Mouse (Mus musculus) yolk sac, embryonic 10.5 days (tissue): ENCODE data around the gene Eya4.

Experiments used
- DNase-seq: peaks from one replicate; pipeline ENCODE4 v3.0.0-alpha.2; 2017; ENCODE audit warnings: low spot score

The Eya4 gene

DNA sequence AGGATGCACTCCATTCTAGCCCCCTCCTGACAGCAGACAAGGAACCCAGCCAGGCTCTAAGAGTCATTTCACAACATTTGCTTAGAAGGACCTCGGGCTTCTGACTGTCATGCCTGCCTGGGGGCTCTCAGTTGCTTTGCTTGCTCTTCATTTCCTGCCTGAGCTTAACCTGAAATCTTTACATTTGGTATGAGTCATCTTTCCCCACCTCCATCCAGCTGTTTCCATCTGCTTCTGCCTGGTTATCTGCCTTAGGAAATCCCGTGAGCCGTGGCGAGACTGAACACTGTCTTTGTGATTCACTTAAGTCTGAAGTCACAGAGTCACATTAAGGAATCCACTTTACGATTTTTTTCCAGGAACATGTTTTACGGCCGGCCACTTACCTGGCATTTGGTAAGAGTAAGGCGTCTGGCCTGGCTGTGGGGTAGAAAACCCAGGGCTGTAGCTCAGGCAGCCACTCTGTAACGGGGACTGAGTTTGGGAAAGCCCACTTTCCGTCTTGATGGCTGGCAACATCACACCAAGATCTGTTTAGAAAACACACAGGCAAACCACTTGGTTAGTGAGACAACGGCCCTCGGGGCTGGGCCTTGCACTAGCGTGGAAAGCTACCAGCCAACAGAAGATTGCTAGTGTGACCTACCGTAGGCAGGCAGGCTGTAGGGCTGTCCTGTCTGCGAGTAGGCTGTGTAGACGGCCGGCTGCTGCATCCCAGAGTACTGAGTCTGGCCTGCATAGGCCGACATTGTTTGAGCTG, 193.5 kb downstream of the Eya4 start:
- DNase-seq, result no peak

DNA sequence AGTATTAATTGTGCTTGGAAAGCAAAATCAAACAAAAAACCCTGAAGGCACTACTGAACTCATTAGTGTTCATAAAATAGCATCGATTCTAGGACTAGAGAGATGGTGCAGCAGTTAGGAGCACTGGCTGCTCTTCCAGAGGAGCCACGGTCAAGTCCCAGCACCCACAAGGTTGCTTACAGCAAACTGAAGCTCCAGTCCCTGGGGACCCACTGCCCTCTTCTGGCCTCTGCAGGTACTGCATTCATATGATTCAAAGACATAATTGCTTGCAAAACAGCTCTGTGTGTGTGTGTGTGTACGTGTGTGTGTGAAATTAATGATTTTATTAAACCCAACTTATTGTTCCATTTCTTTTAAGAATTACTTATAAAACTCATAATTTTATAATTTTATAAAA, 200.2 kb downstream of the Eya4 start:
- DNase-seq, result no peak

DNA sequence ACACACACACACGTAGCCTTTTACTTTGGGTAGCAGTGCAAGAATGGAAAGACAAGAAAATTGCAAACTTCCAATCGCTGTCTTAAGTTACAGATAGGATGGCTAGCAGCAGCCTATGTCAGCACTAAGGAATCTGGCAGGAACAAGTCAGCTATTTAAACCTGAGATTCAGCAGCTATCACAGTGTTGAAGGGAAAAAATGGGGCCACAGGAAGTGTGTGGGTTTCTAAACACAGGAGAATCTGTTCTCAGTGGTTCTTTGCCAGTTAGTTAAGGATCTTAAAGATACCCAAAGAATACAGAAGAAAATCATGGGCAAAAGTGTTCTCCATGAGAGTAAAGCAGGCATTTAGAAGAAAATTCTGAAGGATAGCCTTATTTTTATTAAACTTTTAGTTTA, 206.0 kb downstream of the Eya4 start:
- no peak for DNase-seq

DNA sequence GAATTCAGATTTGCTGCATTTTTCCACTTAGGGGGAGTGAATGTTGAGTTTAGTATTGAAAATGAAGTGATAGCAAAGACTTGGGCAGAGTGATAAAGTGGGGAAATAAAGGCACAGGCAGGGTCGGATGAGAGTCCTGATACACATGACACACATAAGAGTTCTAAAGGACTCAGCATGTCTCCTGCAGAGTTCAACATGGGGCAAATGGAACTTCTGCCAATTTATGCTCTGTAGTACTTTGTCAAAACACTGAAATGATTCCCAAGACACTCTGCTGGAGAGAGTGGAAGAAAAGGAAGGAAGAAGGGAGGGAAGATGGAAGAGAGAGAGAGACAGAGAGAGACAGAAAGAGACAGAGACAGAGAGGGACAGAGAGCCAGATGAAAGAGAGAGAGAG, 222.6 kb downstream of the Eya4 start:
- no peak for DNase-seq

DNA sequence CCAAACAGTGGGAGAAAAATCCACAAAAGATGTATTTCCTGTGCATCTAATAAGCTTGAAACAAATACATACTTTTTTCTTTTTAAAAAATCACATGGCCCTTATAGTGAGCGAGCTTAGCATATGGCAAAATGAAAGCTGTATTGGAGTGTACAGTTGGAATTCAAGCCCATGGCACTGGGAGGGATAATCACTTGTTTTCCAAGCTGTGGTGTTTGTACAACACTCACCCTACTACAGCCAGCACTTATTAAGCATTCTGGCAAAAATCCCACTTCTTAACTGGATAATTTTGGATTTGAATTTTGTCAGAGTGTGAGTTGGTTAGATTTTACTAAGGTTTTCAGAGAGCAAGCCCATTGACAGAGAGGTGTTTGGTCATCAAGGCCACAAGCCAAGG, 223.4 kb downstream of the Eya4 start:
- no peak for DNase-seq

DNA sequence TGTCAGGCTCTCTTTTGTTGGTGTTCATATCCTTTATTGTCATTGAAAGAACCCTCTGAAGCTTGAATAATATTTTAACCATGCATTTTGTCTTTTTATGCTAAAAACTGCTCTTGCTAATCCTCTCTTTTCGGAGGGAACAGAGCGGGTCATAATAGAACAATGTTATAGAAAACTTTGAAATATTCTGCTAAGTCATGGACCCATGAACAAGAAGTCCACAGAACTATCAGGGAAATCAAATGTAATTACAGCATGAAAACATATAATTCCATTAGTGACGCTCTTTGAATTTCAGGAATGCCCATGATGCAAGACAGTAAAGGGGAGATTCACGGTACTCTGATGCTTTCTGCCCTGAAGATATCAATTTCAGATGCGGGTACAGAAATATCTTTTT, 224.1 kb downstream of the Eya4 start:
- DNase-seq, result no peak

DNA sequence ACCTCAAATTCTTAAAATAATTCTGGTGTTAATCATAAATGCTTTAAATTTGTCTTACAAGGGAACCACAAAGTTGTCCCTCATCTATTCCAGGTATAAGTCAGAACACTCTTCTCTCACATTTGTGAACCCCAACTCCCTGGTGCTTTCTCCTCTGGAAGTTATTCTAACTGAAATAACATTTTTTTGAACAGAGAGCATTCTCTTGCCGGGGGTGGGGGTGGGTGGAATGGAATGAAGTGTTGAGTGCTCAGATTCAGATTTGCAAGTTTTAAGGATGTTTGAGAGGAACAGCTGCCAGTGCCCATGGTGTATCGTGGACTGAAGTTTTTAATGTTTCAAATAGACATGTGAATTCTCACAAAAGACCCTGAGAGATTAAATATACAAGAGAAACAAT, 230.1 kb downstream of the Eya4 start:
- DNase-seq, result no peak

DNA sequence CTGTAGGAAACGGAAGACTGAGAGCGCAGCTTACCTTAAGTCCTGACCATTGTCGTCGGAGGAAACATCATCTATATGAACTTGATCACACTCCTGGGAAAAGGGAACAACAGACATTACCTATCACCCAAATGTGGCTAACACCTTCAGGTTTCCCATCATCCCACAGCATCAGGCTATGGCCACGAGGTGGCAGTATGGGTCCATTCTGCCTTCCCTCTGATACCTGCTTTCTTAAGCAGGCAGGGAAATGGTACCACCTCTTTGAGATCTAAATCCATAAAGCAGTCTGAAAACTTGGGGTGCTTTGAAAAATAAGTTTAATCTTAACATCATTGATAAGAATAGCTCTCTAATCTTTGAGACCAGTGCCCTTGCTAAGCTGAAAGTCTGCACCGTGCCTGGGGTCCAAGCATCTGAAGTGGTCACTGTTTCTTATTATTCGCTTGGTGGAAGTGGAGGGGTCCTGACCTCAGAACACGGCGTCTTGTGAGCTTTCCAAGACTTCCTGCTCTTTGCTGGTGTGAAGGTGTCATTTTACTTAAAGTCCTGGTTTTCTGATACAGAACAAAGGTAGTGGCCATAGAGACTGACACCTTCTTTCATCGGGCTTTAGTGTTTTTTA, 233.7 kb downstream of the Eya4 start:
- DNase-seq, result peak; percentile 19

DNA sequence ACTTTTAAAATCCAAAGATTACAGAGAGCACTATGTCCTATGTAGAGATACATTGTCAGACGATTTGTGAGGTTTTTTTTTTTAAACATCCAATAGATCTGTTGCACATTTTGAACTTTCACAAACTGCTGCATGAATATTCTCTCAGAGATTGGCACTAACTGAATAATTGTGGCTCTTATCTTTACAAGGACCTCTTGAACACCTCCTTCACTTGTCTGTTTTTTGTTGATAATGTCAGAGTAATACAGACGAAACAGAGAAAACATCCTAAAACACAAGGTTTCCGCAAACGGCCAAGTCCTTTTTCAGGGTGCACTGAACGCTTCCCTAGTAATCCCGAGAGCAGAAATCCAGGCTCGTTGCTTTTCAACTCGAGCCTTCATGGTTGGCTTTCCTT, 234.5 kb downstream of the Eya4 start:
- DNase-seq, result no peak

DNA sequence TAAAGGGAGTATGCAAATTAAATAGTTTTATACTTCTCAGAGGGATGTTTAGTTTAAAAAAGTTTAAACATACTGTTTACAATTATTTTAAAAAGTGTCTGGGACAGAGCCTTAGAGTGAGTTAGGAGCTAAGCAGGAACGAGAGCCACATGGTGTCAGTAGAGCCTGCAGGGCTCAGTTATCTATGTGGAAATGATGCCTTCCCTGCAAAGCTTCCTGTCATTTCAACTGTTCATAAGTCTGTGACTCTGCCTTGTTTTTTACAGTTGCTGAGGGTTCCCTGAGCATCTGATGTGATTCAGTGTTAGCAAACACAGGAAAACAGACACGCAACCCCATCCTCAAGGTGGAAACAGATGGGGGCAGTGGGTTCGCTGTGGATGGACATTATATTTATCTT, 235.3 kb downstream of the Eya4 start:
- DNase-seq, result no peak

DNA sequence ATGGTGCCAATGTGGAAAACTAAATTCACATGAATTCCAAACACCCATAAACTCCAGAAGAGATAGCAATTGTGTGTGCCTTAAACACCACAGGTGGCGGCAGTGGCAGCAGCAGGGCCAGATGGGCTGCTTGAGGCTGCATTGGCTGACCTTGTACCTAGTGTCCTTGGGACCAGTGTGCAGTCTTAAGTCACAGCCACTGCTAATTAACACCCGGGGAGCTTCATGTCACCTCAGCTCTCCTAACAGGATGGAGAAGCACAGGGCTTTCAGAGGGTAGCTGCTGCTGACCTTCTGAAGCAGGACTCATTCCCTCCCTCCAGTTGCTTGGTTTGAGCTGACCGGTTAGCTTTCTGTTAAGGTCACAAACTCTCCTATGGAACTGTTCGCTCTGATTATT, 242.5 kb downstream of the Eya4 start:
- DNase-seq, result no peak

DNA sequence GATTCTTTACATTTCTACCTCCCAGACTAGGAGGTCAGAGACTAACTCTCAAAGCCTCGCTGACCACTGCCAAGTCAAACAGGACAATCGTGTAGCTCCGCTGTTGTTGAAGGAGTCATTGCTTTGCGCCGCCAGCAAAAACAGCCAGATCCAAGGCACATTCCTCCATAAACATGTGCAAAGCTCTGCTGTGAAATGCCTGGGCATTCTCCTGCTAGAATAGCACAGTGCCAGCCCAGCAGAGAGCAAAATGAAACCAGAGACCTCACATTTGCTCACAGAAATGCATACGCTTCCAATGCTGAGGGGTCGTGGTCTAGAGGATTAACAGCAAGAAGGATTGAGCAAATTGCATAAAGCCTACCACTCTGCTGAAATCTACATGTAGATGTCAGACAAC, 258.1 kb downstream of the Eya4 start:
- DNase-seq, result no peak

DNA sequence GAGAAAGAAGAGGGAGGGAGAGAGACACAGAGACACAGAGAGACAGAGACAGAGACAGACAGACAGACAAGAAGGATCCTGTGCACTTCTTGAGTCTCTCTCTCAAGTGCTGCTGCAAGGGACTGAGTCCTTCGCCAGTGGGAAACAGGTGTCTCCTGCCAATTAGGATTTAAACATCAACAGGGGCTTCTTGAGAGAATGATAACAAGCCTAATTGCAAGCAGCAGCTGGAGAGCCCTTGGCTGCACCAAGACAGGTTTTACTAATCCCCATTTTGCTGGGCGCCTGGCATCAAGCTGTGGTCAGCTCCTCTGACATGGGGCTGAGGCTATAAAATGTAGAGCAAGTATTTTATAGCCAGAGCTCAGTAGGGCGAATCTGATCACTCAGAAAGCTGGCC, 259.0 kb downstream of the Eya4 start:
- DNase-seq, result no peak

DNA sequence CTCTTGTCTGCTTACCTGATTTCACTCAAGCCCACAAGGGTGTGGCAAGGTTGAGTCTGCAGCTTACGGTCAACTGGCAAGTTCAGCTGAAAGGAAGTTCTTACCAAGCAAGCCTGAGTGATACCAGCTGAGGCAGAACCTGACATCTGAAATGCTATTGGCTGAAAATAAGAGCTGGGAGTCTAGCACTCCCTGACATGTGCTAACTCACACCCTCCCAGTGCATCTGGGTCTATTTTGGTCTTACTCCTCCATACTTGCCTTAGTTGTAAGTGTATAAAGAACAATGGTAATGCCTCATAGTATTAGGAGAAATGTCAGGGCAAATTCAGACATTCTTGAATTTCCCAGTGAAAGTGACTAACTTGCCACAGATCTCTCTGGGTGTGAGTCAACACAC, 260.3 kb downstream of the Eya4 start:
- no peak for DNase-seq

DNA sequence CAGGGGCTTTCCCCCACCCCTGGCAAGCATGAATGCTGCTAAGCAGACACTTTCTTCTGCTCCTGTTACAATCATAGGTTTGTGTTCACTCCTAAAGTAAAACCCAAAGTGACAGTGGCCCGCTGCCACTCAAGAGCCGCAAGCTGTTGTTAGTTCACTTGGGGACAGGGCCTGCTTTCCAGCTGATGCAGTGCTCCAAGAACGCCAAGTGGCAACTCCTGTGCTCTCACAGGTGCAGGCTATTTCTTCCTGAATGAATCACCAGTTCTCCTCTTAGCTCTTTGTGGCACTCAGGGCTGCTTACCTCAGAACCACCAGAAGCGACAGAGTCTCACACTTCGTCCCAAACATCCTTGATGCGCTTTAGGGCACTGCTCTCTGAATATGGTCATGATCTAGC, 261.3 kb downstream of the Eya4 start:
- no peak for DNase-seq

DNA sequence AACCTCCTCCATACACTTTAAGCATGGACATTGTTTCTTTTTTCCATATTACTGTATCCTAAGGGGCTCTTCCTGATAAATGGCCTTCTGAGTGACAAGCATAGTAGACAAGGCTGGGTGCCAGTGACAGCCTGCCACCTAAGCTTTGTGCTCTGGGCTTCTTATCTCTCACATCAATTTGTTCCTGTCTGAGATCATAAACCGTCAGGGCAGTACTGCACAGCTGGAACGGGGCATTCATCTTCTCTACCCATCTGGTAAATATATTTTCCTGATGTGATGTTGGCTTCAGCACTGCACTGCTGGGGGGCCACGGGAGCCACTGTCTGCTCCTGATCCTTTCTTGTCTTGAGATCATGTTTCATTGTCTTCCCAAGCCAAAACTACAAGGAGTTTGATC, 261.8 kb downstream of the Eya4 start:
- no peak for DNase-seq

DNA sequence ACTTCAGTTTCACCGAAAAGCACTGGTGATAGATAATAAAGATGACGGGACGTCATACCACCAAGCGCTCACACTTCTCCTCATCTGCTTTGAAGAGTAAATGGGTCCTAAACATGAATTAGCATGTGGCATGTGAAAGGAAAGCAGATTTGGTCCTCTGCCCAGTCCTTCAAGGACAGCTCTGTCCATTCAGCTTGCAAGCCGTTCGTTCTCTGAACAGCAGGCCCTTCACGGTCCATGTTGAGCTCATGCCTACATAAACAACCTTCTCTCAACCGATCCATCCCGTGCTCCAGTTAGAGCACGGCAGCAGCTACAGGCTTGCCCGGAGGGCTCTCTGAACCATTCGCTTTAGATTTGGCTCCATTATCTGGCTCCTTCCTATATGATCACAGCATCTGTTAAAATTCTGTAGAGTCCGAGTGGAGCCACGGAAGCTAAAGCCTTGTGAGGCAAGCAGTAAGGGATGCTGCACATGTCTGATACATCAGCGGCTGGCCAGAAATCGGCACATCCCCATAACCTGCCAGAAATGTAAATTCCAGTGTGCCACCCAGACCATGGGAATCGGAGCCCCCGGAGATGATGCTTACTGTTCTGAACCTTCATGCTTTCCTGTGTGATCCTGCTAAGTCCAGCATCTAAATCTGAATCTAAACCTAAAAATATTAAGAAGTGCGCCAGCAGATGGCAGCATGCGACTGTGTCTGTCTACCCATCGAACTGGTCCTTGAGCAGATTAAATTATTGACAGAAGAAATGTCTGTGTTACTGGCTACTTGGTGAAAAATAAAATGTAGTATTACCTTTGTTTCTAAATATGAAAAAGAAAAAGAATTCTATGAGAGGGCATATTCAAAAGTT, 264.0 kb downstream of the Eya4 start:
- DNase-seq, result no peak

DNA sequence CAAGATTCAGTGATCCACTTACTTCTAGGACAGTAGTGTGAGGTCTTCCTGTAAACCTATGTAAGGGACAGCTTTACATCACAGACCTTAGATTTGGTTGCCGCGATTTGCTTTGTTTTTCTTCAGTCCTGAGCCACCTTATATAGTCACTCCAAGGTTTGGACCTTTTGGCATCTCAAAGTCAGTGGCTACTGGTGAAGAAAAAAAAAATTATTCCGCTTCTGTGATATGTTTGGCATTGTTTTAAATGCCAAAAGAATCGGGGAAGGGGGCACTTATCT, 269.1 kb downstream of the Eya4 start:
- DNase-seq, result no peak

DNA sequence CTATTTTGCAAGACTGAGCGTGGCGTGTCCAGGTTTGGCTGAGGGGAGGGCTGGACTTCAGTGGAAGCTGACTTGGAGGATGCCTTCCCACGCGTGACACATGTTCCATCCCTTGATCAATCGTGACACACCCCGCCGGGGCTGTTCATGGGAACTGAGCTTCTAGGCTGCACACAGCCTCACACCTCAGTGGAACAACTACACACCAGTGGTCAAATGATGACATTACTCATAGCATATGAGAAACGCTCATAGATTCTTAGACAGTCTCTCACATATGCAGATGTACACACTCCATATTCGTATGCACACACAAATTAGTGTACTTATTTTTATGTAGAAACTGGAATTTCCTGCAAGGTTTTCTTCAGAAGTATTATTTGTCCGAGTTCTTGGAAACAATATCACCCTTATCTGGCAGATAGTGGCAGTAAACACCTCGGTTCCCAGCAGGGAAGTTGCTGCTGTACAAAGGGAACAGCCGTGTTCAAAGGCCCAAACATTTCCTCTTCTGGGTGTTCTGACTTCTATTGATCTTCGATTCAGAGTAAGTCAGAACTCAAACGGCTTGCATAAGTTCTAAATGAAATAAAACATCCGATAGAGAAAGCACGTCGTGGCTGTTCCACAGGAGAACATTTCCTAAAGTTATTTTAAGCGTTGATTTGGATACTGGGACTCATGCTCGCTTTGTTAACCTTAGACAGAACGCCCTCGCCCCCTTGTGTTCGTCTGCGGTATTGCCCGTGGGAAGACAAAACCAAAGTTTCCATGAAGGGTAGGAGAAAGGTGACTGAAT, 269.6 kb downstream of the Eya4 start:
- peak; percentile 52 for DNase-seq

DNA sequence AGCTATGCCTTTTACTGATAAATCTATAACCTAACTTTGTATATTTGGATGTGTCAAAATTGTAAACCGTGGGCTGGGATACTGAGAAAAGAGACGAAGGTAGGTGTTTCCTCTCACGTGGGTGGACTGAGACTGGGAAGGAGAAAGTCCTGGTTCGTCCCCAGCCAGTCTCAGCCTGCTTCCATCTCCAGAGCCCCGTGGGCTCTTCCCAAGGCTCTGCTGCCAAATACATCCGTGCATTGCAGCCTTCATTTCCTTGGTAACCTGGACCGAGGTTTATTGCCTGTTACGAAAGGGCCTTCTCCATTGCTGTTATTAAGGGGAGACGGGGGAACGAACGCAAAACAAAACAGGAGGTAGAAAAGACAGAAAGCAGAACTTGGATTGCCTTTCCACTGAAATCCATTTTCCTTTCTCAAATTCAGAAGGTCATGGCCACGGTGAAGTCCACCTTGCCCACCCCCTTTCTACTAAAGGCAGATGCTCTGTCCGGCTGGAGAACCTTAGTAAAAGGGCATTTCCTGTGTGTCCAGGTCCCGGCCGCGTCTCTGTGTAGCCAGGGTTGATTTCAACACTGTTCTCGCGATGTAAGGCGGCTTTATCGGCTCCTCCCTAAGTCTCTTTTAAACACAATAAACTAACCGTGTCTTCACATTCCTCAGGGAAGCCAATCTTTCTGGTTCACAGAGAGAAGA, 273.7 kb downstream of the Eya4 start:
- DNase-seq, result peak; percentile 39

DNA sequence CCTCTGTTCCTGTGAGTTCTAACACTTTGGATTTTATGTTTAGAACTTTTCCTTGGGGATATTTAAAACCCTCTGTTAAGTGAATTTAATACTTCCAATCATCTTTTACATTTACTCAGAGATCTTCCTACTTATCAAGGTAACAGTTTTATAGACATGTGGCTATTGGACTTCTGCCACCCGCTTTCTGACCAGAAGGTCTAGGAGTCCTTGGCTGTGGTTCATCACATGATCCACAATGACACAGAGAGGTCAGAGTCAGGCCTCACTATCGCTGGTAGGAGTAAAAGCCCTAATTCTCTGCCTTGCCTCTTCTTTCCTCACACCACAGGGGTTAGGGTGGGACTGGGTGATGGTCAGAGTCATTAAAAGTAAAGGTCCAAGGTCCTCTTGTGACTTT, 277.2 kb downstream of the Eya4 start:
- no peak for DNase-seq

DNA sequence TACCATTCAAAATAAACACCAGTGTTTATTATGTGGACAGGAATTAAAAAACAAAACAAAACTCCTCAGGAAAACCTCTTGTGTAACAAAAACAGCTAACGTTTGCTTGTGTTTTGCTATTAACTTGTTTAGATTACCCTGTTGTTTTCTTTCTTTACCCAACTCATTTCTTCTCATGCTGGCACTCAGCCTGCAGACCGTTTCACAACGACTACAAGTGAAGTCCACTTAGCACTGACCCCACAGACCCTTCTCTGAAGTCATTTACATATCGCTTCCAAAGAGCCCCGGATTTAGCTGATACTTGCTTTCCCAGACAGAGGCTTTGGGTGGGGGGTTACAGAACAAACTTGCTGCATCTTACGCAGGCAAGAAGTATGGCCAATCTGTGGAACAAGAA, 286.9 kb downstream of the Eya4 start:
- no peak for DNase-seq
